Mouse (Mus musculus): ENCODE measurements around the gene Emilin1. TPM values are rescaled to one million over a fixed set of nuclear protein-coding genes. Genes with fewer than 3 reads are reported as not detected.

Gene Emilin1
- polyA plus RNA-seq (2012; ENCODE audit: insufficient read depth, low replicate concordance): 427 and 497 TPM in 2 replicates

DNA sequence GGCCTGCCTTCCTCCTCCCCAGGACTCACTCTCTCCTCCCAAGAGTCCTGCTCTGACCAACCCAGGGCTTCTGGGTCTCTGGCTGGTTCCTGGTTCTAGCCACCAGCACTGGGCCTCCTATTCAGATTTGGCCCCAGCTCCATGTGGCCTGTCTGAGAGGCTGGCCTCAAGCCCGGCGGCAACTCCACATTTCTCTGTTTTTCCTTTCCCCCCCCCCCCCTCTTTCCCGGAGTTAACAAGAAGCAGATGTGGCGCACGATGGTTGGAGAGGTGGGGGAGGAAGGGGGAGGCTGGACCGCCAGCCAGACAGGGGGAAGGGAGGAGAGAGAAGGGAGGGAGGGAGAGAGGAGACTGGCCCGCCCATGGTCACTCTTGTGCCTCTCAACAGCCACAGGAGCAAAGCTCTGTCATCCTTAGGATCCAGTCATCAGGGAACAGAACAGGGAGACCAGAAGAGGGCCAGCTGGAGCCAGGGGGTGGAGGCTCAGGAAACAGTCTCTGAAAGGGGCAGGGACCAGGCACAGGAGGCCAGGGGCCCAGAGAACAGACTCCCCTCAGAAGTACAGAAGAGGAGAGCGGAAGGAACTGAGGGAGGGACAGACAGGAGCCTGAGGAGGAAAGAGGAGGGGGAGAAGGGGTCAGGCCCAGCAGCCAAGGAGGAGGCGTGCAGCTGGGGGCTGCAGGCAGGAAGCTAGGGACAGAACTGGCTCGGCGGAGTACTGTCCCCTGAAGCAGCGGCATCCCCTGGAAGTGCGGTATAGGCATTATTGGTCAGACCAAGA lies at the start of gene Emilin1:
TSS of gene Emilin1 (plus strand) at position 343 of the 782 bp plus-strand sequence.
- H3K4me1 ChIP-seq: peaks cover 90% of the 10 kb centered on the region
- peaks cover 32% of the 10 kb centered on the region for H3K36me3 ChIP-seq (replicated peaks; ENCODE audit: low read length)
- H3K27me3 ChIP-seq (replicated peaks): no peaks in the 10 kb centered on the region
- no peak for TF ChIP-seq GATA1 (IDR thresholded peaks at IDR 0.05; ENCODE audit: borderline replicate concordance, low read length)
- no peak for TF ChIP-seq FLI1 (IDR thresholded peaks at IDR 0.05; ENCODE audit: low read length)
- no peaks in the 10 kb centered on the region for H3K9me3 ChIP-seq
- H3K4me3 ChIP-seq (replicated peaks): peak within 1 kb of the TSS; percentile 98

DNA sequence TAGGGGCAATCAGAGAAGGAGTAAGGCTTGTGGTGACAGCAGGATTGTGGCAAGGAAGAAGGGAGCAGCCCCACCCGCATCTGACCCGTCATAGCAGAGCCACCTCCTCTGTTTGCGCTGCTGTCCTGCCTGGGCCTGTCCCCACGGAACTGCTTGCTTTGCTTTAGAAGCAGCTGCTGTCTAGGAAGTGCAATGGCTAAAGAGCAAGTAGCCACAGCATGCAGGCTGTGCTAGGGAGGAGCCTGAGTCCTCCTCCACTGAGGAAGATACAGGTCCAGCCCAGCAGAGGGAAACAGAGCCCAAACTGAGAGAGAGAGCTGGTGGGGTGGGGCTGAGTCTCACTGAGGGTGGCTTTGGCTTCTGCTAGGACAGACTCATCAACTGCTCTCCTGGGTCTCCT lies 49.4 kb upstream of the Emilin1 start:
- Histone ChIP-seq H3K9me3 (no peaks in the 10 kb centered on the region), H3K27me3 (replicated peaks) (peaks cover 59% of the 10 kb centered on the region), H3K36me3 (replicated peaks; ENCODE audit: low read length) (no peaks in the 10 kb centered on the region), H3K4me3 (replicated peaks) (peak overlapping the region; percentile 64), H3K4me1 (peaks cover 34% of the 10 kb centered on the region)
- TF ChIP-seq FLI1 (IDR thresholded peaks at IDR 0.05; ENCODE audit: low read length) (no peak), GATA1 (IDR thresholded peaks at IDR 0.05; ENCODE audit: borderline replicate concordance, low read length) (no peak)

GRCm38 (mm10) chr5:30864322-30864721 lies 48.9 kb upstream of the Emilin1 start:
- Histone ChIP-seq H3K4me3 (replicated peaks) (no peak overlapping the region), H3K36me3 (replicated peaks; ENCODE audit: low read length) (no peaks in the 10 kb centered on the region), H3K9me3 (no peaks in the 10 kb centered on the region), H3K4me1 (peaks cover 39% of the 10 kb centered on the region), H3K27me3 (replicated peaks) (peaks cover 56% of the 10 kb centered on the region)
- no peak for TF ChIP-seq FLI1 (IDR thresholded peaks at IDR 0.05; ENCODE audit: low read length)
- no peak for TF ChIP-seq GATA1 (IDR thresholded peaks at IDR 0.05; ENCODE audit: borderline replicate concordance, low read length)

DNA sequence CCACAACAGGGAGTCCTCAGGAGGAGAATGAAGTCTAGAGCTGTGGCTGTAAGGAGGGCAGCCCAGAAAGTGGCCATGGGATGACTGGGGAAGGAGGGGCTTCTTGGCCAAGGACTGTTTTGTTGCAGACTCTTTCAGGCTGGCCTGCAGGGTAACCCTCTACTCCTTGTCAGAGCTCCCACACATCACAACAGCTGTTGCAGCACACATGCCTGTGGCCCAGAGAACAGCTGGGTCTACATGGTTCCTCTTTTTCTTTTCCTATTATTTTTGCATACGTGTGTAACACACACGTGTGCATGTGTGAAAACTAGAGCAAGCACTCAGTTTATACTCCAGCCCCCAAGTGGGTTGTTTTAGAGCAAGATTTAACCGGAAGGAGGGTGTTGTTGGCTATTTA lies 46.3 kb upstream of the Emilin1 start:
- Histone ChIP-seq H3K4me3 (replicated peaks) (no peak overlapping the region), H3K4me1 (peaks cover 56% of the 10 kb centered on the region), H3K9me3 (no peaks in the 10 kb centered on the region), H3K27me3 (replicated peaks) (peaks cover 40% of the 10 kb centered on the region), H3K36me3 (replicated peaks; ENCODE audit: low read length) (peaks cover 14% of the 10 kb centered on the region)
- no peak for TF ChIP-seq FLI1 (IDR thresholded peaks at IDR 0.05; ENCODE audit: low read length)
- no peak for TF ChIP-seq GATA1 (IDR thresholded peaks at IDR 0.05; ENCODE audit: borderline replicate concordance, low read length)

DNA sequence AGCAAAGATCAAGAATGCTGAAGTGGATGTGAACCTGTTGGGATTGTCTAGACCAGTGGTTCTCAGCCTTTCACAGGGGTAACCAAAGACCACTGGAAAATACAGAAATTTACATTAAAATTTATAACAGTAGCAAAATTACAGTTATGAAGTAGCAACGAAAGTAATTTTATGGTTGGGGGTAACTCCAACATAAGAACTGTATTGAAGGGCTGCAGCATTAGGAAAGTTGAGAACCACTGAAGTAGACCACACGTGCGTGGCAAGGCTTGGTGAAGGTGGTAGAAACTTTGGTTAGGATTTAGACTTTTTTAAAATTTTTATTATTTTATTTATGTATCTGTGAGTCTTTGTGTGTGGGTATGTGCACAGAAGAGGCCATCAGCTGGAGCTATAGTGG lies 45.5 kb upstream of the Emilin1 start, which contains the start of gene Tmem214:
TSS of gene Tmem214 (plus strand) at position 301 of the 400 bp plus-strand sequence.
- Histone ChIP-seq H3K4me3 (replicated peaks) (peak within 1 kb of the TSS; percentile 97), H3K27me3 (replicated peaks) (peaks cover 32% of the 10 kb centered on the region), H3K36me3 (replicated peaks; ENCODE audit: low read length) (peaks cover 22% of the 10 kb centered on the region), H3K9me3 (no peaks in the 10 kb centered on the region), H3K4me1 (peaks cover 64% of the 10 kb centered on the region)
- TF ChIP-seq FLI1 (IDR thresholded peaks at IDR 0.05; ENCODE audit: low read length): no peak
- no peak for TF ChIP-seq GATA1 (IDR thresholded peaks at IDR 0.05; ENCODE audit: borderline replicate concordance, low read length)

GRCm38 (mm10) chr5:30868981-30869380 lies 44.2 kb upstream of the Emilin1 start:
- Histone ChIP-seq H3K4me1 (peaks cover 57% of the 10 kb centered on the region), H3K36me3 (replicated peaks; ENCODE audit: low read length) (peaks cover 35% of the 10 kb centered on the region), H3K27me3 (replicated peaks) (peaks cover 20% of the 10 kb centered on the region), H3K4me3 (replicated peaks) (peak overlapping the region; percentile 97), H3K9me3 (no peaks in the 10 kb centered on the region)
- TF ChIP-seq GATA1 (IDR thresholded peaks at IDR 0.05; ENCODE audit: borderline replicate concordance, low read length) (no peak), FLI1 (IDR thresholded peaks at IDR 0.05; ENCODE audit: low read length) (no peak)

GRCm38 (mm10) chr5:30869405-30870130 lies 43.6 kb upstream of the Emilin1 start:
- Histone ChIP-seq H3K36me3 (replicated peaks; ENCODE audit: low read length) (peaks cover 41% of the 10 kb centered on the region), H3K27me3 (replicated peaks) (peaks cover 15% of the 10 kb centered on the region), H3K9me3 (no peaks in the 10 kb centered on the region), H3K4me1 (peaks cover 51% of the 10 kb centered on the region), H3K4me3 (replicated peaks) (peak overlapping the region; percentile 97)
- no peak for TF ChIP-seq FLI1 (IDR thresholded peaks at IDR 0.05; ENCODE audit: low read length)
- TF ChIP-seq GATA1 (IDR thresholded peaks at IDR 0.05; ENCODE audit: borderline replicate concordance, low read length): no peak

DNA sequence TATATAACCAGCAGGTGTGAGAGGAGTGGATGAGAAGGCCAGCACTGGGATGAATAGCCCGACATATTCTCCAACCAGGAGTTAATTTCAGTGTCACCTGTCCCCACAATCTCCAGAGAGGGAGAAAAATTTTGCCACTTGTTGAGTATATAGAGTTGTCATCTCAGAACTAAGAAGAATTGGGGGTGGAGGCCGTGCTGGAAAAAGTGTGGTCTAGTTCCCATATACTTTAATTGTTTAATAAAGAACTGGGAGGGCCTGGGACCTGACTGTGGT lies 43.1 kb upstream of the Emilin1 start:
- peaks cover 46% of the 10 kb centered on the region for H3K36me3 ChIP-seq (replicated peaks; ENCODE audit: low read length)
- H3K4me3 ChIP-seq (replicated peaks): peak overlapping the region; percentile 97
- H3K4me1 ChIP-seq: peaks cover 46% of the 10 kb centered on the region
- H3K9me3 ChIP-seq: no peaks in the 10 kb centered on the region
- peaks cover 10% of the 10 kb centered on the region for H3K27me3 ChIP-seq (replicated peaks)
- TF ChIP-seq GATA1 (IDR thresholded peaks at IDR 0.05; ENCODE audit: borderline replicate concordance, low read length): no peak
- TF ChIP-seq FLI1 (IDR thresholded peaks at IDR 0.05; ENCODE audit: low read length): no peak

- peaks cover 50% of the 10 kb centered on the region for H3K4me1 ChIP-seq
- H3K9me3 ChIP-seq: no peaks in the 10 kb centered on the region
- TF ChIP-seq GATA1 (IDR thresholded peaks at IDR 0.05; ENCODE audit: borderline replicate concordance, low read length): no peak
- TF ChIP-seq FLI1 (IDR thresholded peaks at IDR 0.05; ENCODE audit: low read length): no peak
- H3K27me3 ChIP-seq (replicated peaks): no peaks in the 10 kb centered on the region
- peaks cover 71% of the 10 kb centered on the region for H3K36me3 ChIP-seq (replicated peaks; ENCODE audit: low read length)
- no peak overlapping the region for H3K4me3 ChIP-seq (replicated peaks)
These were observed 40.6 kb upstream of the Emilin1 start for GRCm38 (mm10) chr5:30872574-30872973.

DNA sequence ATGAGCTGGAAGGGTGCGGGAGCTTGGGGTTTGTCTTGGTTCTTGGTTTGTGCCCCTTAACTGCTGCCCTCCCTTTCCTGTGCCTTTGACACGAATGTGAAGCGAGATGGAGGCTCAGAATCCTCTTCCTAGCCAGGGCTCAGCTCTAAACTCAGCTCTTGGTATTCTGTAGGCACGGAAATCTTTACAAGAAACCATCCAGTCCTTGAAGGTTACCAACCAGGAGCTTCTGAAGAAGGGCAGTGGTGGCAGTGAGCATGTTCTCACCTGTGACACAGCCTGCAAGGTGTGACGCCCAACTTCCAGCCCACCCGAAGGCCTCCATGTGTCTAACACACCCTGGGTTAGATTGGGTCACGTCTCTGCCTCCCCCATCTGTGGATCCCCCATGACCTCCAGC lies 38.8 kb upstream of the Emilin1 start:
- Histone ChIP-seq H3K36me3 (replicated peaks; ENCODE audit: low read length) (peaks cover 85% of the 10 kb centered on the region), H3K4me1 (peaks cover 58% of the 10 kb centered on the region), H3K9me3 (no peaks in the 10 kb centered on the region), H3K4me3 (replicated peaks) (no peak overlapping the region), H3K27me3 (replicated peaks) (no peaks in the 10 kb centered on the region)
- no peak for TF ChIP-seq GATA1 (IDR thresholded peaks at IDR 0.05; ENCODE audit: borderline replicate concordance, low read length)
- TF ChIP-seq FLI1 (IDR thresholded peaks at IDR 0.05; ENCODE audit: low read length): no peak

All from megakaryocyte, embryonic 14.5 days (primary cell).